Mouse (Mus musculus) forebrain, embryonic 13.5 days (tissue): ENCODE measurements at regions not wholly inside any gene's neighbourhood (a gene's known extent, or its start where the extent isn't known, plus 50 kb on each side); places are given as distances from the start of the nearest gene placed in this dataset.

ENCODE experiments used
- ATAC-seq: fragments of 200-750 bp; cut with Nextera tagmentation; 2 replicates; pipeline ENCODE4 v1.8.0; 2017
- H3K27ac ChIP-seq: fragments of 300-500 bp; sonication (generic); 2 replicates; pipeline ENCODE4 v1.5.1; 2015; ENCODE audit warnings: inconsistent platforms, mild to moderate bottlenecking, moderate library complexity
- H3K27me3 ChIP-seq: fragments of 300-500 bp; sonication (generic); 2 replicates; pipeline ENCODE4 v1.6.1; 2015; ENCODE audit warnings: mild to moderate bottlenecking, inconsistent platforms
- H3K36me3 ChIP-seq: fragments of 300-500 bp; sonication (generic); 2 replicates; pipeline ENCODE4 v1.6.1; 2015; ENCODE audit warnings: mild to moderate bottlenecking, inconsistent platforms; ENCODE audit not compliant: poor library complexity, severe bottlenecking
- H3K4me1 ChIP-seq: fragments of 300-500 bp; sonication (generic); 2 replicates; pipeline ENCODE4 v1.6.1; 2015; ENCODE audit warnings: inconsistent platforms
- H3K4me2 ChIP-seq: fragments of 300-500 bp; sonication (generic); 2 replicates; pipeline ENCODE4 v1.6.1; 2015; ENCODE audit warnings: inconsistent platforms, mild to moderate bottlenecking, moderate library complexity
- H3K4me3 ChIP-seq: fragments of 300-500 bp; sonication (generic); 2 replicates; pipeline ENCODE4 v1.5.1; 2015; ENCODE audit warnings: mild to moderate bottlenecking, inconsistent platforms
- H3K9ac ChIP-seq: fragments of 300-500 bp; sonication (generic); 2 replicates; pipeline ENCODE4 v1.6.1; 2015; ENCODE audit warnings: mild to moderate bottlenecking, inconsistent platforms
- H3K9me3 ChIP-seq: fragments of 300-500 bp; sonication (generic); replicated peaks from 2 replicates; pipeline ENCODE4 v1.6.1; 2016; ENCODE audit warnings: inconsistent platforms
- WGBS: fragments of 180-500 bp; shearing (Covaris S2); methylation state at CpG from one replicate; pipeline ENCODE4 v1.1.7; 2015; 5-methylcytosine and 5-hydroxymethylcytosine counted together

DNA sequence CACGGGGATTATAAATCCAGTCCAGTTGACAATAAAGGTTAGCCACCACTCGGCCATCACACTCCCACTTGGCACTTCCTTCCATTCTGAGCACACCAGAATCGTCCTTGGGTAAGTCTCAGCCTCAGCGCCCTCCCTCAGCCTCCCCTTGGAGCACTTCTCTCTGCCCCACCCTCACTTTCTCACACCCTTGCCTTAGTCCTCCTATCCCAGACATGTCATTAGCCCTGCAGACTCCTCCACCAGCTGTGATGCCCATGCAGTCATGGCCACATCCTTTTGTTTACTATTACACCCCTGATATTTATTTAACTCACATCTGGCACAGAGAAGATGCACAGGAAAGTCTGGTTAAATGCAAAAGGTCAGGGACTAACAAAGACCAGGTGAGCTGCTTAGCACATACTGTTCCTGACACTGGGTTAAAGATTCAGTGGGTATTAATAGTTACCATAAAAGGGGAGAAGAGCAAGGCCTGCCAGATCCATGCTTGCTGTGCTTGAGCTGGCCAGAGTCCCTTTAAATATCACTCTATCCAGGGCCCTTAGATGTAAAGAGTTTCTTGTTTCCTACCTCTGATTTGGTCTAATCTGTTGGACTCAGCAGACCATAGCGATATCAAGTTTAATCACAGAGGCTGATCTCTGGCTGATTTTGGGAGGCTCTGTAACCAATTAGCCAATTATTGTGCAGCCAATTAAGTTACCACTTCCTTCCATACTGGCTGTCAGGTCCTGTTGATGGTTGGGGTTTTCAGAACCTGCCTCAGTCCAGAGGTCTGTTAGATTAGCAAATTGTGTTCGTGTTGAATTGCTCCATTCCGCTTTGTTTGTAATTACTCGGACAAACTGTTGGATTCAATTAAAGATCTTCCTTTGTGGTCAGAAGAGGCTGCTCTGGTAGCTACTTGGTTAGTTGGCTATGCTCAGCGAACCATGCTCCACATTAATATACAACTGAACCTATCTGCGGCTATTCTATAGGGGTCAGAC is 518.0 kb upstream of the Tmem132c start:
- 44% methylated on average over 10 of the region's 10 CpGs for WGBS
- Histone ChIP-seq H3K9me3 (no peaks in the 10 kb centered on the region), H3K27ac (no peak overlapping the region), H3K4me3 (no peak overlapping the region), H3K4me1 (peaks cover 12% of the 10 kb centered on the region; the same call in 1 of the 2 replicates), H3K36me3 (no peaks in the 10 kb centered on the region), H3K27me3 (no peaks in the 10 kb centered on the region), H3K9ac (no peak overlapping the region), H3K4me2 (no peak overlapping the region)
- ATAC-seq, result 0 out of 2 replicates have a peak, but pooled peaks have one; percentile 38

DNA sequence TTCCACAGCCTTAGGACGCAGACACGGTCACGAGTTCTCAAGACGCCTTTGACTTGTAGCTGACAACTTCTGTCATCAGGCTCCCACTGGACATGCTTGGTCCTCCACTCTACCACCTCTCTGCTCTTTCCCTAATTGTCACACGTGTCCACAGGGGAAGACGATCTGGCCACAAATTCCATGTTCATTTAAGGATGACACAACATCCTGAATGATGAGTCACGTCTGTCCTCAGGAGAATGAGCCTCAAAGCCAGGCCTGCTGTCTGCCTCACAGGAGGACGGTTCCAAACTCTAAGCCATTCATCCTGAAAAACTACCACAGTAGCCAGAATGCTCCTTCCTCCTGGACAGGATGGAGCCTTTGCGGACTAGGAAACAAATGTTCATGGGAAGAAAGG is 517.3 kb upstream of the Tmem132c start:
- no peak overlapping the region for H3K4me2 ChIP-seq
- 68% methylated on average over 9 of the region's 9 CpGs for WGBS
- no peaks in the 10 kb centered on the region for H3K9me3 ChIP-seq
- H3K36me3 ChIP-seq, result no peaks in the 10 kb centered on the region
- no peak for ATAC-seq
- peaks cover 12% of the 10 kb centered on the region; the same call in 1 of the 2 replicates for H3K4me1 ChIP-seq
- no peaks in the 10 kb centered on the region for H3K27me3 ChIP-seq
- no peak overlapping the region for H3K27ac ChIP-seq
- no peak overlapping the region for H3K4me3 ChIP-seq
- H3K9ac ChIP-seq, result no peak overlapping the region

DNA sequence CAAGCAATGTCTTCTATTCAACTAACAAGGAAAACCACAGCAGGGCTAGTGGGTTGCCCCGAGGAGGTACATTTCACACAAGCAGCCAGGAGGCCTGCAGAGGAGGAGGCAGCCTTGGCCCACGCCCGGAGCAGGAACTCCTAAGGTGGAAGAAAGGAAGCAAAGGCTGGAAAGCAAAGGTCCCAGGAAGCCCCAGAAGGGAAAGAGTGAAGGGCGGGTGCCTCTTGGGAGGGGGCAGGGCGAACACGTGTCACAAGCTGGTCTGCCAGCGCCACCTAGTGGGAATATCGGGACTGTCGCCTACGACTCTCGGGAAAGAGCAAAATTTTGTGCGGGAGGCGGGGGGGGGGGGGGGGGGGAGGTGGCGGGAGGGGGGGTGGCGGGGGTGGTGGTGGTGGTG is 508.1 kb upstream of the Tmem132c start:
- H3K4me3 ChIP-seq, result peak overlapping the region; percentile 26
- peak; percentile 50 for ATAC-seq
- H3K9me3 ChIP-seq, result no peaks in the 10 kb centered on the region
- H3K27ac ChIP-seq, result no peak overlapping the region
- peak overlapping the region; percentile 56 for H3K4me2 ChIP-seq
- peak overlapping the region; percentile 56 for H3K9ac ChIP-seq
- H3K4me1 ChIP-seq, result no peaks in the 10 kb centered on the region
- no peaks in the 10 kb centered on the region for H3K36me3 ChIP-seq
- H3K27me3 ChIP-seq, result no peaks in the 10 kb centered on the region
- WGBS, result 1% methylated on average over 8 of the region's 15 CpGs

DNA sequence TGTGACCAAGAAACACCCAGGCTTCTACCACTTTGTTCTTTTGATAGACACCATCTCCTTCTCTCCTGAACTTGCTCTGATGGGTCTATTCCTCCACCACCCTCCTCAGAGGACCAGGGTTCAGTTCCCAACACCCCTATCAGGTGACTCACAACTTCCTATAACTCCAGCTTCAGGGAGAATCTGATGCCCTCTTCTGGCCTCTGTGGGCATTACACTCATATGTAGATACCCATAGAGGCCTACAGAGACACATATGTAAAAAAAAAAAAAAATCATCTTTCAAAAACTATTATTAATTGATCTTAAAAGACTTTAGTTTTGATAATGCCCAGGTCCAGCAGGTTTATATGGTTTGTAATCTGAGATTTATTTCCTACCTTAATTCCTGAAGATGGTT is 505.9 kb upstream of the Tmem132c start:
- Histone ChIP-seq H3K4me1 (peaks cover 3% of the 10 kb centered on the region; the same call in 1 of the 2 replicates), H3K9ac (no peak overlapping the region), H3K36me3 (no peaks in the 10 kb centered on the region), H3K4me3 (no peak overlapping the region), H3K27me3 (no peaks in the 10 kb centered on the region), H3K9me3 (no peaks in the 10 kb centered on the region), H3K4me2 (no peak overlapping the region), H3K27ac (no peak overlapping the region)
- no peak for ATAC-seq

DNA sequence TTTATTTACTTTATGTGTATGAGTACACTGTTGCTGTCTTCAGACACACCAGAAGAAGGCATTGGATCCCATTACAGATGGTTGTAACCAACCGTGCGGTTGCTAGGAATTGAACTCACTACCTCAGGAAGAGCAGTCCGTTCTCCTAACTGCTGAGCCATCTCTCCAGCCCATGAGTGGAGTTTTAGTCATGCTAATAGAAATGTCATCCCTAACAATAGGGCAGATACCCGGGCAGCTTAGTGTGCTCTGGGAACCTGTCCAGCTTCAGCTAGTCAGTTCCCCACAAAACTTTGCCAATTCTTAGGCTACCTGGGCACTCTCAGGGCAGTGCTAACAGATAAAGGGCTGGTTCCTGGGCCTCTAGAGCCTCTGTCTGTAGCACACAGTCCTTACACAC is 503.9 kb upstream of the Tmem132c start:
- H3K27me3 ChIP-seq, result no peaks in the 10 kb centered on the region
- no peak overlapping the region for H3K27ac ChIP-seq

DNA sequence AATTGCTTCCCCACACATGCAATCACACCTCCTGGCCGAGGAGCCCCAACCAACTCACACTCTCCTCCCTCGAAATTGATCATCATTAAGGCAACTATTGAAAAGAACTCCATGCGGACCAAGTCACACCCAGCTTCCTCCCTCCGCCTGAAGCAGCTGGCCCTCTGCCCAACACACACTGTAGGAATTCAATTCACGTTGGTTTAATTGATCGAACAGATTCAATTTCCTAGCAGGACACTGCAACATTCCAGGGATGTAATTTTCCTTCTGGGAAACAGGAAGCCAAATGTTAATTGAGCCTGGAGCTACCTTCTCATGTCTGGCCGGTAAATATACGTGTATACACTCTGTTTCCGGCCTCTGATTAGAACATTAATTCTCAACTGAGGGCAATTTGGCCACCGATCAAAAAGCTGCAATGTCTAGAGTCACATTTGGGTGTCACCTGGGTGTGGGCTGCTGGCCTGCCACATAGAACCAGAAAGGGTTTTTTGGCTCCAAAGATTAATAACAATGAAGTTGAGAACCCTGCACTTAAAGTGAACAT is 500.7 kb upstream of the Tmem132c start:
- H3K4me1 ChIP-seq, result peaks cover 11% of the 10 kb centered on the region
- no peaks in the 10 kb centered on the region for H3K27me3 ChIP-seq
- ATAC-seq, result no peak
- H3K4me2 ChIP-seq, result no peak overlapping the region
- H3K9me3 ChIP-seq, result no peaks in the 10 kb centered on the region; the same call in 1 of the 2 replicates
- H3K27ac ChIP-seq, result no peak overlapping the region
- no peak overlapping the region for H3K4me3 ChIP-seq
- no peaks in the 10 kb centered on the region for H3K36me3 ChIP-seq
- no peak overlapping the region for H3K9ac ChIP-seq
- WGBS, result 33% methylated on average over 10 of the region's 10 CpGs

More for the DNA sequence above, 503.9 kb upstream of the Tmem132c start:
- WGBS, result 72% methylated on average over 4 of the region's 4 CpGs
- no peak for ATAC-seq
- Histone ChIP-seq H3K4me1 (peaks cover 11% of the 10 kb centered on the region), H3K9ac (no peak overlapping the region), H3K9me3 (no peaks in the 10 kb centered on the region), H3K4me2 (no peak overlapping the region), H3K36me3 (no peaks in the 10 kb centered on the region), H3K4me3 (no peak overlapping the region)

DNA sequence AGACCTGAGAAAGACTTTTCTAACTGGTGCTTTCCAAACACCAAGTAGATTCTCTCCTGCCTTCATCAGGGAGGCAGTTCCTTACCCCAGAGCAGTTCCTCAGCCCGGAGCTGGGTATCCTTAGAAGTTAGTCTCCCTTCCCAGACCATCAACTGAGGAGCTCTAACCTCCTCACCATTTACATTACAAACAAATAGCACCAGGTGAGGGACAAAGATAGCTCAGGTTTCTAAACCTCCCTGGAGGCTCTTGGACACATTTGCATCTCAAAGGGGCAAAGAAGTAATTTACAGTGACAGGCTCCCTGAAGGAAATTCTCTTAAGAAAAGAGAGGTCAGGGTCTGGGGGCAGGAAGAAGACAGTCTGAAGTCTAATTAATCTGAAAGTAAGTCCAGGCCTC is 486.5 kb upstream of the Tmem132c start:
- Histone ChIP-seq H3K27me3 (peaks cover 31% of the 10 kb centered on the region), H3K4me3 (no peak overlapping the region), H3K27ac (no peak overlapping the region), H3K4me1 (0 out of 2 replicates have a peak, but pooled peaks cover 2% of the 10 kb centered on the region), H3K9ac (no peak overlapping the region), H3K4me2 (no peak overlapping the region), H3K9me3 (no peaks in the 10 kb centered on the region), H3K36me3 (no peaks in the 10 kb centered on the region)
- no peak for ATAC-seq
- WGBS, result 26% methylated on average over 1 of the region's 1 CpGs

DNA sequence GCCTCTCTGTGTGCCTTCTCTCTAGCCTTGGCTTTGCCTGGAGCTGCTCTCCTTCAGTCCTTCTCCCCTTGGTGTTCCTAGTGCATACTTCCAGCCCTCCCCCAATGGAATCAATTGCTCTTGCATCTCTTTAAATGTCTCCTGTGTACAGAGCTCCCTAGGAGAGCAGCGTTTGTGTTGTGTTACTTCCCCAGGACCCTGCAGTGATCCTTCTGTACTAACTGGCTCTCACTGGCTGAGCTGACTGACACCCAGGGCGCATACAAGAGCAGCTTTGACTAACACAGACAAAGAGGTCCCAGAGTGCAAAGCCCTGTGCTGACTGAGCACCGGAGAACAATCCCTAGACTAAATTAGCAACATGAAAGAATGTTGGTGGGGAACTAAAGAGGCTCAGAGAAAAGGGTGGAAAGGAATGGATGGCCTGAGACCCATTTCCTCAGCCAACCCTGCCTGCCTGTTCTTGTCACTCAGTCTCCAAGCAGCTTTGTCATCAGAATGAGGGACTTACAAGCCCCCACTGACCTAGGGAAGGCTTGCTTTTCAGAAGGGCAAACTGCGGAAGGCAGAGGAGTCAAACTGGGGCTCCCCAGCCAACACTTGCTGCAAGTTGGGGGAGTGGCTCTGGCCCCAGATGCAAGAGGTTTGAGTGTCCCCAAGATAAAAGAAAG is 476.4 kb upstream of the Tmem132c start:
- Histone ChIP-seq H3K27ac (no peak overlapping the region), H3K4me2 (no peak overlapping the region), H3K27me3 (peaks cover 49% of the 10 kb centered on the region), H3K9ac (no peak overlapping the region), H3K9me3 (no peaks in the 10 kb centered on the region; the same call in 1 of the 2 replicates), H3K36me3 (no peaks in the 10 kb centered on the region), H3K4me3 (no peak overlapping the region), H3K4me1 (peaks cover 17% of the 10 kb centered on the region)
- WGBS, result under 1% methylated on average over 4 of the region's 4 CpGs
- peak; percentile 66; the same call in 1 of the 2 replicates for ATAC-seq

DNA sequence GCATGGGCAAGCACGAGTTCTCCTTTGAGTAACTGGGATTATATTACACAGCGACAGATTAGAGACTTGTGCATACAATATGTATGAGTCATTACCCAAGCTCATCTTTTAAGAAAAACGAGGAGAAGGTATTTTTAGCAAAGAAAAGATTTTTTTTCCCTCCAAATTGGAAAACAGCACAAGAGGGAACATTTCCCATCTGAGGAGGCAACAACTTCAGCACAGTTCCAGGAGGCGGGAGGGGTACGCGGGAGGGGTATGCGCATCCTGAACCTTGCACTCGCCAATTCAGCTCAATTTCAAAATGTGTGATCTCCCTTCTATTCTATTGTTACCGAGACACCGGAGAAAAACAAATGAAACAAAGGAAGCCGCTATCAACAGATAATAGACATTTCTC is 472.6 kb upstream of the Tmem132c start:
- Histone ChIP-seq H3K9ac (no peak overlapping the region), H3K4me1 (peaks cover 17% of the 10 kb centered on the region)
- WGBS, result 12% methylated on average over 11 of the region's 11 CpGs

DNA sequence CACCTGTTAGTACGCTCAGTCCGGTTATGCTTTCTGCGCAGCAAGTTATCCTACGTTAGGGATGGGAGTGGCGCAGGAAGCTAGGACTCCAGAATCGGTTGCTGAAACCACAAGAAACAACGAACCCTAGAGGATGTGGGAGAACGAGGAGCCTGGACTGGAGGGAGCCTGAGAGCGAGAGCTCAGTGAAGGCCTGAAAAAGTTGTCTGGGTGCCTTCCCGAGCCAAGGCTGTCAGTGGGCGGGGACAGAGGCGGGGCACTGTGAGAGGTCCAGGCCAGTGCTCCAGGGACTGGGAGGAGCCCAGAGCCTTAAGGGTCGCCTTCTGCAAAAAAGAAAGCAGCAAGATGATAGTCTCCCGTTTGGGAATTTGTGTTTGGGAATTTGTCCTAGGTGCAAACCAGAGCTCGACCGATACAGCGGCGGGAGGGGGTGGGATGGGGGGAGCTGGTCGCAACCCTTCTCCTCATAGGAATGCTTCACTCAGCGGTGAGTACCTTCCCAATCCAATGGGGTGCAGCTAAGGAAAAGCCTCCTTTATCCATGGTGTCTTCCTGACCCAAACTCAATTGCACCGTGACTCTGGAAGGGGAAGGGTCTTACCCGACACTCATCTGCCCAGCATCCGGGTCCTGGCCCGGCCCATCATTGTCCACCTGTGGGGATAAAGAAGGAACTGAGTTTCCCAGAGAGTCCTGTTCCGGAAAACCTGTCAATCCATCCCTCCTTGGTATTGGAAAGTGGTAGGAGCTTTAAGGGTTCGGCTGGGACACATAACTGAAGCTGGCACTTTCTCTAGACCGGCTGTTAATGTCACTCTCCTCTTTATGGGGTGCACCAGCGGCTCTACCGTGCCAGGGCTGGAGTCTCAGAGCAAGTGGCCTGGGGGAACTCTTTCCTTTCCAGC is 453.6 kb upstream of the Tmem132c start:
- Histone ChIP-seq H3K4me2 (peak overlapping the region; percentile 66), H3K9ac (peak overlapping the region; percentile 43; the same call in 1 of the 2 replicates), H3K4me3 (peak overlapping the region; percentile 37), H3K27ac (no peak overlapping the region), H3K27me3 (peaks cover 21% of the 10 kb centered on the region), H3K9me3 (peaks cover 2% of the 10 kb centered on the region), H3K36me3 (no peaks in the 10 kb centered on the region), H3K4me1 (peaks cover 9% of the 10 kb centered on the region)
- WGBS, result 4% methylated on average over 29 of the region's 29 CpGs
- ATAC-seq, result peak; percentile 51; the same call in 1 of the 2 replicates

More for the DNA sequence above, 472.6 kb upstream of the Tmem132c start:
- Histone ChIP-seq H3K4me3 (peak overlapping the region; percentile 26), H3K4me2 (peak overlapping the region; percentile 49), H3K27ac (no peak overlapping the region), H3K36me3 (no peaks in the 10 kb centered on the region), H3K27me3 (peaks cover 41% of the 10 kb centered on the region), H3K9me3 (no peaks in the 10 kb centered on the region)
- no peak for ATAC-seq

DNA sequence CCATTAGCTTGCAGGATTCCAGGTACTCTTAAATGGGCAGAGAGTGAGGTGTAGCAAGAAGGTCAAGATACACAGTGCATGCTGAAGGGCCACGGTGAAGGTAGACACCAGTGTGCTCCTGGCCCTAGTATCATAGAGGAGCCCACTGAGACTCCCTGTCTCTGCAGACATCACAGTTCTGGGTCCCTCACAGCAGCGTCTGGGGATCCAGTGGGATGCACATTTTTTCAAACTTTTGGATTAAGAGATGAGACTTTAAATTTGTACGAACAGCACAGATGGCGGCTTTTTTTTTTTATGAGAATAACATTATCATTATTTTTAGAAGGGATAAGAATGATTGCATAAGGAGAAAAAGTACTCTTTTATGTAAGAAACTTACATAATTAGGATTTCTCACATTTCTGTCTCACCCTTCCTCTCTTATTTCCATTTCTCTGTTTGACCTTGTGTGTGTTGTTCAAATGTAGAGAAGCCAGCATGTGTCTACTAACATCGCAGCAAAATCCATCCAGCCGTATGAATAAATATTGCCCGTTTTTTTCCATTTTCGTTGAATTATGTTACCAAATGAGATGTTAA is 441.8 kb upstream of the Tmem132c start:
- no peak overlapping the region for H3K4me2 ChIP-seq
- H3K36me3 ChIP-seq, result no peaks in the 10 kb centered on the region
- no peak for ATAC-seq
- H3K4me1 ChIP-seq, result no peaks in the 10 kb centered on the region
- H3K9me3 ChIP-seq, result no peaks in the 10 kb centered on the region
- H3K27ac ChIP-seq, result no peak overlapping the region
- H3K9ac ChIP-seq, result no peak overlapping the region
- no peak overlapping the region for H3K4me3 ChIP-seq
- no peaks in the 10 kb centered on the region for H3K27me3 ChIP-seq
- 90% methylated on average over 8 of the region's 8 CpGs for WGBS
